Mouse (Mus musculus) ES-Bruce4 (cell line): Measurements from ENCODE around the gene Rps2.

Source experiments
- CTCF ChIP-seq: IDR thresholded peaks from one replicate; pipeline ENCODE4 v1.8.1; 2011; ENCODE audit warnings: low read depth, low read length
- EP300 ChIP-seq: IDR thresholded peaks from 2 replicates; pipeline ENCODE4 v1.6.1; 2011; ENCODE audit warnings: low read depth, low read length; ENCODE audit not compliant: insufficient read depth
- POLR2A ChIP-seq: IDR thresholded peaks from one replicate; pipeline ENCODE4 v1.8.1; 2011; ENCODE audit warnings: low read length; ENCODE audit not compliant: insufficient read depth

DNA sequence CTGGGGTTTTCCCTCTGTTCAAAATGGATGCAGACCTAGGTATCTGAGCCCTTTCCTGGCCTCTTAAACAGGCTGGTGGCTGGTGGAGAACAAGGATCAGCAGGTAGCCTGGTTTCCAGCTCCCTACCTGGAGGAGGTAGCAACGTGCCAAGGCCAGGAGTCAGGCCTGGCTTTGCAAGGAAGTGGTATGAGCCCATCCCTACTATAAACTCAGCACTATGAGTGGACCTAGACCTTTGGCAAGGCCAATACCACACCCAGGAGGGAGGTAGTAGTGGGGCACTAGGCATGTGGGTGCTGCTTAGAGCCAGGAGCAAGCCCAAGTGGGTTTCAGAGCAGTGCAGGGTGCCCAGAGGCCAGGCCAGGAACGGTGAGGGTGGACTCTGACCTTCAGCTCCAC, 18.4 kb upstream of the Rps2 start:
- TF ChIP-seq CTCF: no peak
- no peak for TF ChIP-seq POLR2A
- TF ChIP-seq EP300: no peak
